Mouse (Mus musculus): ENCODE data around the gene Nipal4. TPM values are rescaled to one million over a fixed set of nuclear protein-coding genes. Genes with fewer than 3 reads are reported as not detected.
"Not testable (repeated sequence)": the region's sequence is repeated elsewhere in the genome, so short reads cannot be mapped to it uniquely, and the experiment has no call there.

The Nipal4 gene
- polyA plus RNA-seq, 1 experiment from 2014 or later, result 0.26 TPM

DNA sequence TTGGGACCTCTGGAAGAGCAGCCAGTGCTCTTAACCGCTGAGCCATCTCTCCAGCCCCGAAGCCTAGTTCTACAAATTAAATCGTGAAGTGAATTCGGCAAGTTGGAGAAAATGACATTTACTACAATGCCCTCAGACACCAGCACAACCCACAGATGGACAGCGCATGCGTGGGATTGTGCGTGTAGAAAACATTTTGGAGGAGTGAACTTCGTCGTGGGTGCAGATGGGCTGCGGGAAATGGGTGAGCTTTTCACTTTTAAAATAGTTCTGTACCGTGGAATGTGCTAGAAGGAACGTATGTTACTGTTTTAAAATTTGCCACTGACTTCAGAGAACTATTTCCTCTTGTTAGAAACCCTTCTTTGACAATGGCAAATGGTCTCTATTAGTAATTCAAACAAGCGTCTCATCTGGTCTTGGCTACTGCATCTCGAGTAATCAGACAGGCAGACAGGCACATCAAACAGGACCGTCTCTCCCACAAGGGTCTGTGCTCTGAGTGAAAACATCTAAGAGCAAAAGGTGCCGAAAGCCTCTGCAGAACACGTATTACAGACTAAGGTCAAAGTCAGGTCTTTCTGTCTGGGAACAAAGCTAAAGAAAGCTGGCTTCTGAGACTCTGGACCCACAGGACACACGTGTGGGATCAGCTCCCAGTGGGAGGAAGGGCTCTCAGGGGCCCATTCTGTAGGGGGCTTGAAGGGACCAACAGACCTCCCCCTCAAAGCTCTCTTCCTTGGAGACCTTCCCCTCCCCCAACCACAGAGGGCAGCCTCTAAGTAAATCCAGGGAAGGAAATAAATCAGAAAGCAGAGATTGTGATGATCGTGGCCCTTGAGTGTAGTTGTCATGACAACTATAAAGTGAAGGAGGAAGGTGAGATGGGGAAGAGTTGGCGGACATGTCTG lies 35.6 kb upstream of the Nipal4 start:
- peaks cover 41% of the 10 kb centered on the region for H3K36me3 ChIP-seq (ENCODE audit: control insufficient read depth, insufficient read depth, low read length)
- 74% methylated on average over 20 of the region's 20 CpGs for WGBS
- no peaks in the 10 kb centered on the region for H3K9me3 ChIP-seq (ENCODE audit: control insufficient read depth, low read length)
- no peaks in the 10 kb centered on the region for H3K27me3 ChIP-seq (replicated peaks; ENCODE audit: control insufficient read depth, insufficient read depth, low read length)
- no peak overlapping the region for H3K4me2 ChIP-seq (ENCODE audit: low read length)
- no peak overlapping the region for H3K9ac ChIP-seq (ENCODE audit: low read depth, low read length)
- no peak overlapping the region for H3K27ac ChIP-seq (ENCODE audit: low read depth, low read length)
- ATAC-seq, result no peak
- no peaks in the 10 kb centered on the region for H3K4me1 ChIP-seq (ENCODE audit: control insufficient read depth, insufficient read depth, low read depth, low read length)
- H3K4me3 ChIP-seq (ENCODE audit: low read length), result no peak overlapping the region

DNA sequence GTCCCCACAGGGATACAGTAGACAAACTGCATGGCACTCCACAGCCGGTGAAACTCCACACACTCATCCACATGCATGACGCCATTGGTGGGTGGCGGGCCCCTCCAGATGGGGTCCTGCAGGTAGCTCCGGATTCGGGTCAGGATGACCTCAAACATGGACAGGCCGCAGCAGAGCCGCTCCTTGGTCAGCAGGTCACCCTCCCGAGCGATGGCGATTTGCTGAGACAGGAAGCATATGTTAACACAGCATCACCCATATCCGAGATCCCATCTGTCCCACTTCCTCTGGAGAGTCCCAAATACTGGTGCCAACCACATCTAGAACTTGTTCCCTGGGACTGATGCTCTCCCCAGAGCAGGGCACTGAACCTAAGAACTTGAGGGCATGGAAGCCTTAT lies 34.4 kb upstream of the Nipal4 start:
- Histone ChIP-seq H3K4me2 (ENCODE audit: low read length) (no peak overlapping the region), H3K9me3 (ENCODE audit: control insufficient read depth, low read length) (no peaks in the 10 kb centered on the region), H3K4me1 (ENCODE audit: control insufficient read depth, insufficient read depth, low read depth, low read length) (no peaks in the 10 kb centered on the region), H3K9ac (ENCODE audit: low read depth, low read length) (no peak overlapping the region), H3K36me3 (ENCODE audit: control insufficient read depth, insufficient read depth, low read length) (peaks cover 42% of the 10 kb centered on the region), H3K27ac (ENCODE audit: low read depth, low read length) (no peak overlapping the region), H3K4me3 (ENCODE audit: low read length) (no peak overlapping the region), H3K27me3 (replicated peaks; ENCODE audit: control insufficient read depth, insufficient read depth, low read length) (no peaks in the 10 kb centered on the region)
- WGBS, result 92% methylated on average over 11 of the region's 11 CpGs
- ATAC-seq, result peak; percentile 27; the same call in 1 of the 2 replicates

DNA sequence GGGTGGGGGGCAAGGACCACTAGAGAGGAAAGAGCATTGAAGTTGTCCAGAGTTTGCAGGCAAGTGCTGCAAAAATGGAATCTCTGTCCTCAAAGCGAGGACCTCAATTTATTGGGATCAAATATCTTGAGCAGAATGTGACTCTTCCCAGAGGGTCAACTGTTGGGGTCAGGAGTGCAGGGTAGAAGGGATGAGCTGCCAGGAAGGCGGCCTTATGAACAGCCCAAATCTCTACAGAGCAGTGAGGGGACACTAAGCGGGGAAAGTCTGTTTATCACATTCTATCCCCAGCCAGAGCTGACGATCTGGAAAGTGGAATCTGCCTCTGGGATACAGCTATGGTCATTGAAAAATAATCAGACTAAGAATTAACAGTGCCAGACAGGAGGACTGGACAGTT lies 27.9 kb upstream of the Nipal4 start:
- Histone ChIP-seq H3K36me3 (ENCODE audit: control insufficient read depth, insufficient read depth, low read length) (peaks cover 22% of the 10 kb centered on the region), H3K4me1 (ENCODE audit: control insufficient read depth, insufficient read depth, low read depth, low read length) (no peaks in the 10 kb centered on the region), H3K9me3 (ENCODE audit: control insufficient read depth, low read length) (no peaks in the 10 kb centered on the region), H3K9ac (ENCODE audit: low read depth, low read length) (no peak overlapping the region), H3K4me3 (ENCODE audit: low read length) (no peak overlapping the region), H3K4me2 (ENCODE audit: low read length) (no peak overlapping the region), H3K27me3 (replicated peaks; ENCODE audit: control insufficient read depth, insufficient read depth, low read length) (no peaks in the 10 kb centered on the region), H3K27ac (ENCODE audit: low read depth, low read length) (no peak overlapping the region)
- no peak for ATAC-seq
- 80% methylated on average over 4 of the region's 4 CpGs for WGBS

DNA sequence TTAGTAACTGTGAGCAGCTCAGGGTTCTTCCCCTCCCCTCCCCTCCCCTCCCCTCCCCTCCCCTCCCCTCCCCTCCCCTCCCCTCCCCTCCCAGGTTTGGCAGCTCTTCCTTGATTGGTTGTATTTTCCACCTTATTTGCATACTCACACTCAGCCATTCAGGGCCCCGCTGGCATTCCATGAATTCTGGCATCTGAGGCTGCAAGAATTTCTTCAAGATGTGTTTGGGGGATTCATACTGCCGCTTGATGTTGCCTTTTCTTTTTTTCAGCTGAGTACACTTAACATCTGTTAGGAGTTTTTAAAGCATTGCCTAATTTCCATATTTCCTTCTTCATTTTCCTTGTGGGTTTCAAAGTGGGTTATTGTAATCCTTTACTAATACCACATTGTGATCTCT lies 22.0 kb upstream of the Nipal4 start:
- Histone ChIP-seq H3K4me2 (ENCODE audit: low read length) (no peak overlapping the region), H3K4me1 (ENCODE audit: control insufficient read depth, insufficient read depth, low read depth, low read length) (no peaks in the 10 kb centered on the region), H3K4me3 (ENCODE audit: low read length) (no peak overlapping the region), H3K27me3 (replicated peaks; ENCODE audit: control insufficient read depth, insufficient read depth, low read length) (no peaks in the 10 kb centered on the region), H3K36me3 (ENCODE audit: control insufficient read depth, insufficient read depth, low read length) (no peaks in the 10 kb centered on the region; the same call in 1 of the 2 replicates), H3K9ac (ENCODE audit: low read depth, low read length) (no peak overlapping the region), H3K9me3 (ENCODE audit: control insufficient read depth, low read length) (no peaks in the 10 kb centered on the region), H3K27ac (ENCODE audit: low read depth, low read length) (no peak overlapping the region)
- 68% methylated on average over 2 of the region's 2 CpGs for WGBS
- ATAC-seq, result no peak

DNA sequence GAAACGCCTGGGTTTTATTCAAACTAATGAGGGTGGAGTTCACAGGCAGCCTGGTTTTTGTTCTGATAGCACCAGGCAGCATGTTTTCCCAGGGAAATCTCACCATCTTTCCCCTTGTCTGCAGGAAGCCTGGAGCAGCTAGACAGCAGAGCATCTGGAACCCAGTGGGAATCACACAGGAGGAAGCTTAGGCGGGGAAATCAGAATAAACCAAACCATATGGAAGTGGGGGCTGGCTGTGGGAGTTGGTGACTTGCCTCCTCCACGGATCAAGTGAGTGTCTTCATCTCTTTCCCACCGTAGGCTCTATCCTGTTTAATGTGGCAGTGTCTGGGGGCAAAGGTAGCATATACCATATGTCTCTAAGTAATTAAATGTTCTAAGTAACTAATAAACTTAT lies 19.2 kb upstream of the Nipal4 start:
- H3K9ac ChIP-seq (ENCODE audit: low read depth, low read length), result no peak overlapping the region
- H3K27ac ChIP-seq (ENCODE audit: low read depth, low read length), result no peak overlapping the region; the same call in 1 of the 2 replicates
- no peaks in the 10 kb centered on the region for H3K9me3 ChIP-seq (ENCODE audit: control insufficient read depth, low read length)
- H3K4me3 ChIP-seq (ENCODE audit: low read length), result no peak overlapping the region
- H3K4me1 ChIP-seq (ENCODE audit: control insufficient read depth, insufficient read depth, low read depth, low read length), result no peaks in the 10 kb centered on the region
- H3K27me3 ChIP-seq (replicated peaks; ENCODE audit: control insufficient read depth, insufficient read depth, low read length), result no peaks in the 10 kb centered on the region
- peak; percentile 45; the same call in 1 of the 2 replicates for ATAC-seq
- no peaks in the 10 kb centered on the region for H3K36me3 ChIP-seq (ENCODE audit: control insufficient read depth, insufficient read depth, low read length)
- 25% methylated on average over 4 of the region's 4 CpGs for WGBS
- no peak overlapping the region for H3K4me2 ChIP-seq (ENCODE audit: low read length)

DNA sequence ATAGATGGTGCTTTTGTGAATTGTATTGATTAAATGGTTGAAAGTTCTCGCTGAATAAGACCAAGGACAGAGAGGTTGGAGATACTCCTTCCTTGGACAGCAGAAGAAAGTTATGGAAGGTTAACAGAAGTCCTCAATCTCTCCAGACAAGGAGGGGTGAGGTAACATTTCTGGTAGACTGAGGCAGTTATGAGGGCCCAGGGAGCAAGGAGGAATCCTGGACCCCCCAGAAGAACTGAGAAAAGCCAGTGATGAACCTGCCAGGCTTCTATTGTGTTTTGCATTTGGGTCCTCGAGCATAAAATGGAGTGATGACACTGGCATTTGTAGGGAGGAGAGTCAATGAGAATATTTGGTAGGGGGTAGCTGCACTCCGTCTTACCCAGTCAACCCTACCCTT lies 18.6 kb upstream of the Nipal4 start:
- ATAC-seq, result no peak
- Histone ChIP-seq H3K9ac (ENCODE audit: low read depth, low read length) (no peak overlapping the region), H3K4me2 (ENCODE audit: low read length) (no peak overlapping the region), H3K27me3 (replicated peaks; ENCODE audit: control insufficient read depth, insufficient read depth, low read length) (no peaks in the 10 kb centered on the region), H3K4me1 (ENCODE audit: control insufficient read depth, insufficient read depth, low read depth, low read length) (no peaks in the 10 kb centered on the region), H3K36me3 (ENCODE audit: control insufficient read depth, insufficient read depth, low read length) (no peaks in the 10 kb centered on the region), H3K27ac (ENCODE audit: low read depth, low read length) (no peak overlapping the region), H3K4me3 (ENCODE audit: low read length) (no peak overlapping the region), H3K9me3 (ENCODE audit: control insufficient read depth, low read length) (no peaks in the 10 kb centered on the region)
- 73% methylated on average over 3 of the region's 3 CpGs for WGBS

DNA sequence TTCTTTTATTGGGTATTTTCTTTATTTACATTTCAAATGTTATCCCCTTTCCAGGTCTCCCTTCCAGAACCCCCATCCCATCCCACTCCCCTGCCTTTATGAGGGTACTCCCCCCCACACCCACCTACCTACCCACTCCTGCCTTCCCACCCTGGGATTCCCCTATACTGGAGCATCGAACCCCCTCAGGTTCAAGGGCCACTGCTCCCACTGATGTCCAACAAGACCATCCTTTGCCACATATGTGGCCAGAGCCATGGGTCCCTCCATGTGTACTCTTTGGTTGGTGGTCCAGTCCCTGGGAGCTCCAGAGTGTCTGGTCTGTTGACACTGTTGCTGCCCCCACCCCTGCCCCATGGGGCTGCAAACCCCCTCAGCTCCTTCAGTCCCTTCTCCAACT lies 15.7 kb upstream of the Nipal4 start:
- not testable (repeated sequence) for H3K4me1 ChIP-seq (ENCODE audit: control insufficient read depth, insufficient read depth, low read depth, low read length); H3K4me3 ChIP-seq (ENCODE audit: low read length); H3K9ac ChIP-seq (ENCODE audit: low read depth, low read length); H3K27me3 ChIP-seq (replicated peaks; ENCODE audit: control insufficient read depth, insufficient read depth, low read length); H3K9me3 ChIP-seq (ENCODE audit: control insufficient read depth, low read length); H3K36me3 ChIP-seq (ENCODE audit: control insufficient read depth, insufficient read depth, low read length); H3K4me2 ChIP-seq (ENCODE audit: low read length); ATAC-seq; H3K27ac ChIP-seq (ENCODE audit: low read depth, low read length)
- WGBS, result 91% methylated on average over 1 of the region's 1 CpGs

DNA sequence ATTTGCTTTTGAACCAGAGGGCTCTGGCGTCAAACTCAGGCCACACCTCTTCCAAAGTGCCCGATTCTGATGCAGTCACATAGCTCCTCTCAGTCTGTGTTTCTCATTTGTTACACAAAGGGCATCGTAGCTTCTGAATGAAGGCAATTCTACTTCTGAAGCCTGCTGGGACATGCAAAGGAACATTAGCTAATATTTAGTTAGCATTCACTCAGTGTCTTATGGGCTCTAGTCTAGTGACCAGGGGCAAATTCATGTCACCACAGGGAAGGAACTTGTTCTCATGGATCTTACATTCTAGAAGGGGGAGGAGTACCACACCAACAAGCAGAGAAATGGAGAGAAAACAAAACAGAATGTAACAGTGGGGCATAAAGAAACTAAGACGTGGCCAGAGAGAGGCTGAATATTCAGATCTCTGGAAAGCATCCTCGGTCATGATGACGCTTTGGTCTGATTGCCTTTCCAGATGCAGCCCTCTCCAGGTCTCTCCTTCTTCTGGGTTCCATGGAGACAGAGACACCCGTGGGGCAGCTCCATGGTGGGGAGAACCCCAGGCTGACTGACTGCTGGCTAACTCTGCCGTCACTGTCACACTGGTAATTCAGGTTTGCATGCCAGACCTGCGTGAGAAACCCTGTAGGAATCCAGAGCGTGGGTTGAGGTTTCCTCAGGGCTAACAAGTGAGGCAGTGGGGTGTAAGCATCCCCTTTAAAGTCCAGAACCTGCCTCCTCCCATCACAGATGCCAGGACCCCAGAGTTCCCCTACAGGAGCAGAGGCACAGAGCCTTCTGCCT lies 11.1 kb upstream of the Nipal4 start:
- Histone ChIP-seq H3K4me2 (ENCODE audit: low read length) (no peak overlapping the region), H3K4me3 (ENCODE audit: low read length) (no peak overlapping the region), H3K27me3 (replicated peaks; ENCODE audit: control insufficient read depth, insufficient read depth, low read length) (no peaks in the 10 kb centered on the region), H3K9me3 (ENCODE audit: control insufficient read depth, low read length) (no peaks in the 10 kb centered on the region), H3K9ac (ENCODE audit: low read depth, low read length) (no peak overlapping the region), H3K27ac (ENCODE audit: low read depth, low read length) (no peak overlapping the region), H3K4me1 (ENCODE audit: control insufficient read depth, insufficient read depth, low read depth, low read length) (no peaks in the 10 kb centered on the region), H3K36me3 (ENCODE audit: control insufficient read depth, insufficient read depth, low read length) (no peaks in the 10 kb centered on the region)
- 77% methylated on average over 10 of the region's 10 CpGs for WGBS
- ATAC-seq, result no peak

DNA sequence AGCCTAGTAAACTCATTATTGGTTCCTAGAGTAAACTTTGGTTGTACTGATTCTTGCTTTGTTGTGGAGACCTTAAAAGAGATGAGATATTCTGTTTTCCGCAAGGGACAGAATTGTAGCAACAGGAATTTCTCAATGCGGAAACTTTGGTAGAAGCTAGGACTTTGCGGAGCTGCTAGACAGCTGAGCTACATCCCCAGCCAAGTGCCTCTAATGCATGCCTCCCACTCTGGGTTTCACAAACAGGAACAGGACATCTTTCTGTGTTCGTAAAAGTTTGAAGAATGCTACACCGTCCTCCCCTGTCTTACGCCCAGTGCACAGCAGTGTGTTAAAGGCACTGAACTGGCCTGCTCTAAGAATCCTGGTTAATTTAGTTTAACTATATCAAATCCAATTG lies 9.8 kb upstream of the Nipal4 start:
- no peaks in the 10 kb centered on the region for H3K27me3 ChIP-seq (replicated peaks; ENCODE audit: control insufficient read depth, insufficient read depth, low read length)
- no peaks in the 10 kb centered on the region for H3K9me3 ChIP-seq (ENCODE audit: control insufficient read depth, low read length)
- no peak overlapping the region for H3K27ac ChIP-seq (ENCODE audit: low read depth, low read length)
- 89% methylated on average over 6 of the region's 6 CpGs for WGBS
- H3K4me3 ChIP-seq (ENCODE audit: low read length), result no peak overlapping the region
- H3K4me2 ChIP-seq (ENCODE audit: low read length), result no peak overlapping the region
- H3K9ac ChIP-seq (ENCODE audit: low read depth, low read length), result no peak overlapping the region
- no peak for ATAC-seq
- no peaks in the 10 kb centered on the region for H3K4me1 ChIP-seq (ENCODE audit: control insufficient read depth, insufficient read depth, low read depth, low read length)
- no peaks in the 10 kb centered on the region for H3K36me3 ChIP-seq (ENCODE audit: control insufficient read depth, insufficient read depth, low read length)
